Mouse (Mus musculus) Patski (cell line): ENCODE data around the gene Ankrd36. TPM values are rescaled to one million over a fixed set of nuclear protein-coding genes. Genes with fewer than 3 reads are reported as not detected.

Source experiments
- ATAC-seq: fragments of 100-300 bp; one replicate; pipeline ENCODE4 v1.8.0; 2021
- CTCF ChIA-PET: fragments of 350-600 bp; sonication (Branson Sonifier 250); formaldehyde crosslinking; loops from one replicate; lab custom pipeline; 2022; ENCODE audit warnings: inconsistent platforms; lab: Charles Lee
- POLR2A ChIA-PET: fragments of 350-600 bp; sonication (Branson Sonifier 250); formaldehyde crosslinking; loops from one replicate; lab custom pipeline; 2022; ENCODE audit warnings: antibody characterized with exemption, inconsistent platforms; lab: Charles Lee
- DNase-seq: peaks from one replicate; pipeline ENCODE4 v3.0.0-alpha.2; 2011; ENCODE audit warnings: low read depth, low spot score
- H3K27me3 ChIP-seq: fragments of 371-371 bp; one replicate; pipeline ENCODE4 v1.5.1; 2021
- CTCF ChIP-seq: fragments of 100-300 bp; IDR thresholded peaks from one replicate; pipeline ENCODE4 v1.5.1; 2021
- in situ Hi-C: fragments of 300-500 bp; cut with MboI; formaldehyde crosslinking; loops from 3 replicates; pipeline ENCODE4 v1.11.1; 2018; ENCODE audit warnings: low pct_unique_long_range_greater_than_20kb, mixed read lengths
- polyA plus RNA-seq: library from polyadenylated mRNA; unstranded; gene quantifications from one replicate; pipeline ENCODE4 v1.2.3, GENCODE M21; 2021

Ankrd36 gene
- polyA plus RNA-seq, 1 experiment from 2014 or later, result not detected

DNA sequence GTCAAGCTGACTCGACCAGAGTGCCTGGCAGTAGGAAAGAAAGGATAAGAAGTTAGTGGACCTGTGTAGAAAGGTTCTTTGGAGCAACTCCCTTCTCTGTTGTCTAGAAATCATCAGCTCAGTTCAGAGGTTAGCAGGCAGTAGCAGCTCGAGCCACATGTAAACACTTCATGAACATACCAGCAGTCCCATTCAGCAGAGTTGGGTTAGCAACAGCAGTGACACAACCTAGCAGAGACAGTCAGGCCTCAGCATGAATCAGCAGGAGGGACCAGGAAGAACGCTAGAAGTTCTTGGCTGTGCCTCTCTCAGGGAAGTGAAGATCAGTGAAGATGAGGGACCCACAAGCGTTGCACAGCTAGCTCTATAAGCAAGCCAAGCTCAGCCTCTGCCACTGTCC is 24.0 kb upstream of the Ankrd36 start:
- H3K27me3 ChIP-seq, result peaks cover 7% of the 10 kb centered on the region
- TF ChIP-seq CTCF, result no peak
- CTCF ChIA-PET, result interaction anchor here (1.6 kb wide), 1 partner anchor 71 kb away, joined by 3 read pairs; no protein-coding TSS in a partner anchor
- POLR2A ChIA-PET, result interaction anchor here (0.5 to 0.7 kb wide), 2 partner anchors 105 to 1757 kb away, joined by 4 to 8 read pairs; no protein-coding TSS in a partner anchor
- DNase-seq (no peak), ATAC-seq (no peak)
- in situ Hi-C loops, result no loop called here

- POLR2A ChIA-PET, result no interaction called here
- ATAC-seq (no peak), DNase-seq (no peak)
- CTCF ChIA-PET, result interaction anchor here (1.6 kb wide), 1 partner anchor 72 kb away, joined by 3 read pairs; no protein-coding TSS in a partner anchor
- TF ChIP-seq CTCF, result no peak
- in situ Hi-C loops, result no loop called here
- H3K27me3 ChIP-seq, result peaks cover 7% of the 10 kb centered on the region
Observed at GRCm38 (mm10) chr11:5546693-5547092, 22.8 kb upstream of the Ankrd36 start.

DNA sequence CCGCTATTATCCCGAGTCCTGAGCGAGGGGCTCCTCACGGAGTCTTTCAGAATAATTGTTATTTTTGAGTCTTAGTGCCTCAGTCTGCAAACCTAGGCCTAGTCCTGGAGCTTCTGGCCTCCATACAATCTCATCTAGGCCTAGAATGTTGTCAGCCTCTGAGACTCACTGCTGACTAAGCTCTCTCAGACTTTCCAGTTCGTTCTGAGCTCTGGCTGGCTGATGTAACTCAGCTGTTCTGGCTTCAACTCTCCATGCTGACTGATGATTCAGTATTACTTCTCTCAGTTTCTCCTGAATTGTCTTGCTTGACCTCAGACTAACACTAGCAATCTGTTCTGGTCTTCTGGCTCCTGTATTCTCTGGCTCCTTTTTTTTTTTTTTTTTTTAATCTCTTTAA is 18.1 kb upstream of the Ankrd36 start:
- in situ Hi-C loops, result no loop called here
- no peak for ATAC-seq
- TF ChIP-seq CTCF, result no peak
- H3K27me3 ChIP-seq, result no peaks in the 10 kb centered on the region
- ChIA-PET POLR2A (interaction anchor here (0.7 kb wide), 1 partner anchor 852 kb away, joined by 3 read pairs; no protein-coding TSS in a partner anchor), CTCF (no interaction called here)
- DNase-seq, result no peak

DNA sequence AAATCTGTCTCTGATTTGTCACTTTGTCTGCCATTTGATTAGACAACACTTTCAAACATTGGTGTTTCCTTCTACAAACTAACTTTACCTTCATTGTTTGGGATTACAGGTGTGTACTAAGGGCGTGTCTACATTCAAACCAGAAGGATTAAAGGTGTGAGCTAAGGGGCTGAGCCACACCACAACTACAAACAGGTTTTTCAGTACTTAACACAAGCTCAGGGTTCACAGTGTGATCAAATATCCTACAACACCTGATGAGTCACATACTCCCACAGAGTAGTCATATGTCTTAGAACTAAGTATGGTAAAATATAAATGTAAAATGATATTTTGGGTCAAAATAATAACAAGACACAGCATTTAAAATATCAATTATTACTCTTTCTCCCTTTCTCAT is 17.6 kb upstream of the Ankrd36 start:
- TF ChIP-seq CTCF, result no peak

DNA sequence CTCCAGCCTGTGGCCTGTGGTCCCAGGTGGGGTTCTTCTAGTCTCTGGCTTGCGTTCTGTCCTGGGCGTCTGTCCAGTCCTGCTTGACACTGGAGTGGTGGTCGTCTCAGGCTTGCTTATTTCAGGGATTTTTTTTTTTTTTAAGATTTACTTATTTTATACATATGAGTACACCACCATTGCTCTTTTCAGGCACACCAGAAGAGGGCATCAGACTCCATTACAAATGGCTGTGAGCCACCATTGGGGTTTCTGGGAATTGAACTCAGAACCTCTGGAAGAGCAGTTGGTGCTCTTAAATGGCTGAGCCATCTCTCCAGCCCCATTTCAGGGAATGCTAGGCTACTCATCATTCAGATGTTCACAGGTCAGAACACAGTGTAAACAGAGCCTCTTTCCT is 9.2 kb upstream of the Ankrd36 start:
- in situ Hi-C loops, result no loop called here
- H3K27me3 ChIP-seq, result peaks cover 29% of the 10 kb centered on the region
- no peak for TF ChIP-seq CTCF
- POLR2A ChIA-PET, result no interaction called here
- CTCF ChIA-PET, result no interaction called here
- DNase-seq (no peak), ATAC-seq (no peak)

More for the DNA sequence above, 17.6 kb upstream of the Ankrd36 start:
- no peak for DNase-seq
- in situ Hi-C loops, result no loop called here
- no peak for ATAC-seq
- ChIA-PET CTCF (no interaction called here), POLR2A (no interaction called here)
- H3K27me3 ChIP-seq, result no peaks in the 10 kb centered on the region

DNA sequence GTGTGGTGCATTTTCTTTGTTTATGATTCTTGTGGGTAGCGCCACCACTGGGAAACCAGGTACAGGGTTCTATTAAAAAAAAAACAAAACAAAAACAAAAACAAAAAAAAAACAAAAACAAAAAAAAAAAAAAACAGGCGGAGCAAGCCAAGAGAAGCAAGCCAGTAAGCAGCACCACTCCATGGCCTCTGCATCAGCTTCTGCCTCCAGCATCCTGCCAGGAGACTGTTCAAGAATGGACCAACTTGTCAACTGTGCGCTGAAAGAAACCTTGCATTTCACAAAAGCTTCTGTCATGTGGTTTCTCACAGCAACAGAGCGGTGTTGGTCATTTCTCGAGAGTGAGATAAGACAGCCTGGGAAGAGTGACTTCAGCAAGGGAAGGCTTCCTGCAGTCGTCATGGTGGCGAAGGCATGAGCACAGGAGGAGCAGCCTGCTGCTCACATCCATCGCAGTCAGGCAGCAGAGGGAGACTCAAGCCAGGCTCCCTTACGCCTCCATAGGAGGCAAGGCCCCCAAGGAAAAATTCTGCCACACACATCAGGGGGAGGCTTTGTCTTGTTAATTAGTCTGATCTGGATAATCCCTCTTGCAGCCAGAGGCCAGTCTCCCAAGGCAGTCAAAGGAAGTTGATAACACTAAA is 6.7 kb upstream of the Ankrd36 start:
- ATAC-seq (no peak), DNase-seq (no peak)
- in situ Hi-C loops, result no loop called here
- TF ChIP-seq CTCF, result no peak
- POLR2A ChIA-PET, result no interaction called here
- H3K27me3 ChIP-seq, result peaks cover 29% of the 10 kb centered on the region
- CTCF ChIA-PET, result no interaction called here

GRCm38 (mm10) chr11:5563898-5564297 is 5.6 kb upstream of the Ankrd36 start:
- H3K27me3 ChIP-seq, result peaks cover 29% of the 10 kb centered on the region
- ChIA-PET POLR2A (no interaction called here), CTCF (no interaction called here)
- DNase-seq, result no peak
- ATAC-seq, result no peak
- TF ChIP-seq CTCF, result no peak
- in situ Hi-C loops, result no loop called here

DNA sequence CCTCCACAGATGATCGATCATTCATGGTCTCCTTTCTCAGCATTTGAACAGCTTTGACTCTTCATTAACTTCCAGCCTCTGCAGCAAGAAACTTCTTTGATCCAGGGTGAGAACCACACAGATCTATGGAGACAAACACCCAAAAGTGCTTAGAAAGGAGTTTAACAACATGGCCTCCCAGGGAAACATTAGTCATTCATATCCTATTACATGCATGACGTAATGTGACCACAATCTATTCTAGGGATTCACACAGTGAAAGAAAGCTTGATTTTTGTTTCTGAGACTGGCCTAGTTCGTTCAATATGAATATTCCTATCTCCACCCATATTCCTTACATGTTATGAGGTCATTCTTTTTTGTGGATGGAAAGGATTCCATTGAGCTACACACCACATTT is 3.9 kb upstream of the Ankrd36 start:
- TF ChIP-seq CTCF, result no peak
- ATAC-seq, result no peak
- CTCF ChIA-PET, result no interaction called here

GRCm38 (mm10) chr11:5566506-5566905 is 3.0 kb upstream of the Ankrd36 start:
- no peak for TF ChIP-seq CTCF
- ATAC-seq, result no peak
- in situ Hi-C loops, result no loop called here
- POLR2A ChIA-PET, result no interaction called here
- DNase-seq, result no peak
- peaks cover 19% of the 10 kb centered on the region for H3K27me3 ChIP-seq
- CTCF ChIA-PET, result no interaction called here

More for the DNA sequence above, 3.9 kb upstream of the Ankrd36 start:
- POLR2A ChIA-PET, result no interaction called here
- in situ Hi-C loops, result no loop called here
- peaks cover 22% of the 10 kb centered on the region for H3K27me3 ChIP-seq
- DNase-seq, result peak; percentile 47

DNA sequence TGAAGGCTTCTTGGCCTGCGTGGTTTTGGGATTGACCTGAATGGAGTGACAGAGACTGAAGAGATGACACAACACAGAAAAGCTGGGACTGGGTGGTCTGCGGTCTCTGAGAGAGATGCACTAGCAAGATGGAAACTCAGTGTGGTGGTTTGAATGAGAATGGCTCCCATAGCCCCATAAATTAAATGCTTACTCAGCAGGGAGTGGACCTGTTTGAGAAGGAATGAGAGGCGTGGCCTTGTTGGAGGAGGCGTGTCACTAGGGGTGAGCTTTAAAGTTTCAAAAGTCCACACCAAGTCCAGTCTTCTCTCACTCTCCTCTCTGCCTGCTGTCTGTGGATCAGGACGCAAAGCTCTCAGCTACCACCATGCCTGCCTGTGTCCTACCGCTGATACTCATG is 1.8 kb upstream of the Ankrd36 start:
- peaks cover 18% of the 10 kb centered on the region for H3K27me3 ChIP-seq
- ChIA-PET CTCF (no interaction called here), POLR2A (no interaction called here)
- TF ChIP-seq CTCF, result no peak
- ATAC-seq (no peak), DNase-seq (no peak)
- in situ Hi-C loops, result no loop called here

- CTCF ChIA-PET, result no interaction called here
- POLR2A ChIA-PET, result no interaction called here
Observed at GRCm38 (mm10) chr11:5568082-5568481, 1.4 kb upstream of the Ankrd36 start.

More at GRCm38 (mm10) chr11:5568082-5568481, 1.4 kb upstream of the Ankrd36 start:
- DNase-seq, result no peak
- no peak for ATAC-seq
- in situ Hi-C loops, result no loop called here
- peaks cover 19% of the 10 kb centered on the region for H3K27me3 ChIP-seq
- TF ChIP-seq CTCF, result no peak
